Mouse (Mus musculus) limb, embryonic 13.5 days (tissue): ENCODE results near the gene Vapa. TPM values are rescaled to one million over a fixed set of nuclear protein-coding genes. Genes with fewer than 3 reads are reported as not detected.
"Not testable (repeated sequence)": the region's sequence is repeated elsewhere in the genome, so short reads cannot be mapped to it uniquely, and the experiment has no call there.

Experiments used
- ATAC-seq: fragments of 200-750 bp; cut with Nextera tagmentation; 2 replicates; pipeline ENCODE4 v1.8.0; 2017; ENCODE audit warnings: low read depth, moderate number of reproducible peaks, moderate TSS enrichment; ENCODE audit not compliant: low FRiP score
- H3K27ac ChIP-seq: fragments of 300-500 bp; sonication (generic); 2 replicates; pipeline ENCODE4 v1.5.1; 2015; ENCODE audit warnings: inconsistent platforms, mild to moderate bottlenecking, moderate library complexity
- H3K27me3 ChIP-seq: fragments of 300-500 bp; sonication (generic); 2 replicates; pipeline ENCODE4 v1.6.1; 2015; ENCODE audit warnings: mild to moderate bottlenecking, inconsistent platforms
- H3K36me3 ChIP-seq: fragments of 300-500 bp; sonication (generic); 2 replicates; pipeline ENCODE4 v1.6.1; 2015; ENCODE audit warnings: inconsistent platforms, mild to moderate bottlenecking, moderate library complexity
- H3K4me1 ChIP-seq: fragments of 300-500 bp; sonication (generic); 2 replicates; pipeline ENCODE4 v1.6.1; 2015; ENCODE audit warnings: inconsistent platforms
- H3K4me2 ChIP-seq: fragments of 300-500 bp; sonication (generic); replicated peaks from 2 replicates; pipeline ENCODE4 v1.6.1; 2015; ENCODE audit warnings: inconsistent platforms, mild to moderate bottlenecking, moderate library complexity
- H3K4me3 ChIP-seq: fragments of 300-500 bp; sonication (generic); 2 replicates; pipeline ENCODE4 v1.5.1; 2015; ENCODE audit warnings: moderate library complexity, mild to moderate bottlenecking, inconsistent platforms
- H3K9ac ChIP-seq: fragments of 300-500 bp; sonication (generic); 2 replicates; pipeline ENCODE4 v1.6.1; 2015; ENCODE audit warnings: mild to moderate bottlenecking, inconsistent platforms
- H3K9me3 ChIP-seq: fragments of 300-500 bp; sonication (generic); 2 replicates; pipeline ENCODE4 v1.6.1; 2016; ENCODE audit warnings: inconsistent platforms
- WGBS: fragments of 180-500 bp; shearing (Covaris S2); methylation state at CpG from one replicate; pipeline ENCODE4 v1.1.7; 2015; 5-methylcytosine and 5-hydroxymethylcytosine counted together
- polyA plus RNA-seq: library from polyadenylated mRNA; unstranded; fragments of >200 nt; fragmentation: Nextera tagmentation; extraction: Ambion mirVana; gene quantifications from 2 replicates; pipeline ENCODE4 v1.2.1, GENCODE M21; 2015

Gene Vapa
- polyA plus RNA-seq, 1 experiment from 2014 or later = 172 TPM

GRCm38 (mm10) chr17:65643579-65643978 is 30.2 kb upstream of the Vapa start:
- peaks cover 16% of the 10 kb centered on the region for H3K4me1 ChIP-seq
- H3K4me3 ChIP-seq = no peak overlapping the region
- H3K36me3 ChIP-seq = no peaks in the 10 kb centered on the region
- H3K27ac ChIP-seq = no peak overlapping the region
- no peak for ATAC-seq
- no peaks in the 10 kb centered on the region for H3K9me3 ChIP-seq
- no peaks in the 10 kb centered on the region for H3K27me3 ChIP-seq
- H3K9ac ChIP-seq = no peak overlapping the region
- H3K4me2 ChIP-seq = peak overlapping the region; percentile 10; the same call in 1 of the 2 replicates
- WGBS = 65% methylated on average over 5 of the region's 5 CpGs

- no peaks in the 10 kb centered on the region for H3K27me3 ChIP-seq
- no peak overlapping the region for H3K4me3 ChIP-seq
- no peaks in the 10 kb centered on the region for H3K36me3 ChIP-seq
- no peaks in the 10 kb centered on the region for H3K9me3 ChIP-seq
- peak overlapping the region; percentile 10 for H3K4me2 ChIP-seq
- ATAC-seq = no peak
- WGBS = 41% methylated on average over 10 of the region's 10 CpGs
- H3K9ac ChIP-seq = no peak overlapping the region
- no peak overlapping the region for H3K27ac ChIP-seq
- peaks cover 16% of the 10 kb centered on the region for H3K4me1 ChIP-seq
These were observed 29.7 kb upstream of the Vapa start for GRCm38 (mm10) chr17:65643051-65643521.

- Histone ChIP-seq H3K4me2 (peak overlapping the region; percentile 10; the same call in 1 of the 2 replicates), H3K4me3 (no peak overlapping the region), H3K36me3 (no peaks in the 10 kb centered on the region), H3K27ac (no peak overlapping the region), H3K9me3 (no peaks in the 10 kb centered on the region), H3K9ac (no peak overlapping the region), H3K27me3 (no peaks in the 10 kb centered on the region), H3K4me1 (peaks cover 16% of the 10 kb centered on the region)
- no peak for ATAC-seq
- 52% methylated on average over 5 of the region's 5 CpGs for WGBS
These were observed 29.2 kb upstream of the Vapa start for GRCm38 (mm10) chr17:65642578-65642991.

- no peak within 1 kb of the TSS for H3K9ac ChIP-seq
- no peaks in the 10 kb centered on the region for H3K36me3 ChIP-seq
- ATAC-seq = no peak
- H3K9me3 ChIP-seq = no peaks in the 10 kb centered on the region
- H3K27ac ChIP-seq = no peak within 1 kb of the TSS
- no peaks in the 10 kb centered on the region for H3K27me3 ChIP-seq
- H3K4me3 ChIP-seq = no peak within 1 kb of the TSS
- WGBS = 89% methylated on average over 11 of the region's 11 CpGs
- H3K4me2 ChIP-seq = peak within 1 kb of the TSS; percentile 10
- peaks cover 16% of the 10 kb centered on the region for H3K4me1 ChIP-seq
These were observed 28.4 kb upstream of the Vapa start, which contains the start of gene Txndc2 for GRCm38 (mm10) chr17:65641734-65642218. Txndc2 (minus strand) TSS chr17:65642168.

GRCm38 (mm10) chr17:65639144-65639543 is 25.8 kb upstream of the Vapa start:
- 77% methylated on average over 1 of the region's 1 CpGs for WGBS
- Histone ChIP-seq H3K4me3 (no peak overlapping the region), H3K27ac (no peak overlapping the region), H3K4me2 (no peak overlapping the region), H3K9me3 (no peaks in the 10 kb centered on the region), H3K9ac (no peak overlapping the region), H3K36me3 (no peaks in the 10 kb centered on the region), H3K27me3 (no peaks in the 10 kb centered on the region), H3K4me1 (peaks cover 21% of the 10 kb centered on the region)
- ATAC-seq = no peak

GRCm38 (mm10) chr17:65635715-65636360 is 22.5 kb upstream of the Vapa start:
- Histone ChIP-seq H3K4me1 (0 out of 2 replicates have a peak, but pooled peaks cover 5% of the 10 kb centered on the region), H3K27ac (no peak overlapping the region), H3K36me3 (no peaks in the 10 kb centered on the region), H3K4me3 (no peak overlapping the region), H3K4me2 (no peak overlapping the region), H3K9me3 (no peaks in the 10 kb centered on the region), H3K9ac (no peak overlapping the region), H3K27me3 (no peaks in the 10 kb centered on the region)
- WGBS = 72% methylated on average over 14 of the region's 14 CpGs
- no peak for ATAC-seq

GRCm38 (mm10) chr17:65629943-65630342 is 16.6 kb upstream of the Vapa start:
- WGBS = 75% methylated on average over 6 of the region's 6 CpGs
- H3K36me3 ChIP-seq = no peaks in the 10 kb centered on the region
- H3K4me1 ChIP-seq = 0 out of 2 replicates have a peak, but pooled peaks cover 1% of the 10 kb centered on the region
- no peaks in the 10 kb centered on the region for H3K27me3 ChIP-seq
- no peak for ATAC-seq
- H3K9me3 ChIP-seq = no peaks in the 10 kb centered on the region
- H3K27ac ChIP-seq = no peak overlapping the region
- no peak overlapping the region for H3K9ac ChIP-seq
- no peak overlapping the region for H3K4me3 ChIP-seq
- H3K4me2 ChIP-seq = no peak overlapping the region

GRCm38 (mm10) chr17:65628823-65629532 is 15.6 kb upstream of the Vapa start:
- WGBS = 70% methylated on average over 13 of the region's 13 CpGs

GRCm38 (mm10) chr17:65626301-65626700 is 12.9 kb upstream of the Vapa start:
- WGBS = 93% methylated on average over 6 of the region's 6 CpGs
- Histone ChIP-seq H3K4me2 (no peak overlapping the region), H3K9ac (no peak overlapping the region), H3K4me3 (no peak overlapping the region), H3K36me3 (no peaks in the 10 kb centered on the region), H3K9me3 (peaks cover 9% of the 10 kb centered on the region; the same call in 1 of the 2 replicates), H3K27ac (no peak overlapping the region), H3K4me1 (no peaks in the 10 kb centered on the region), H3K27me3 (no peaks in the 10 kb centered on the region)
- no peak for ATAC-seq

More at GRCm38 (mm10) chr17:65628823-65629532, 15.6 kb upstream of the Vapa start:
- not testable (repeated sequence) for H3K27ac ChIP-seq, H3K4me1 ChIP-seq, H3K4me3 ChIP-seq, H3K9ac ChIP-seq, H3K9me3 ChIP-seq, ATAC-seq, H3K27me3 ChIP-seq, H3K4me2 ChIP-seq, H3K36me3 ChIP-seq

GRCm38 (mm10) chr17:65625563-65625962 is 12.2 kb upstream of the Vapa start:
- Histone ChIP-seq H3K36me3 (no peaks in the 10 kb centered on the region), H3K27ac (no peak overlapping the region), H3K9me3 (peaks cover 9% of the 10 kb centered on the region; the same call in 1 of the 2 replicates), H3K27me3 (no peaks in the 10 kb centered on the region), H3K4me2 (no peak overlapping the region), H3K4me1 (no peaks in the 10 kb centered on the region), H3K4me3 (no peak overlapping the region), H3K9ac (no peak overlapping the region)
- whole genome bisulfite sequencing = 80% methylated on average over 6 of the region's 6 CpGs
- no peak for ATAC-seq

GRCm38 (mm10) chr17:65623130-65623529 is 9.8 kb upstream of the Vapa start:
- Histone ChIP-seq H3K36me3 (no peaks in the 10 kb centered on the region), H3K27me3 (no peaks in the 10 kb centered on the region), H3K9me3 (peaks cover 9% of the 10 kb centered on the region; the same call in 1 of the 2 replicates), H3K4me3 (no peak overlapping the region), H3K9ac (no peak overlapping the region), H3K27ac (no peak overlapping the region), H3K4me1 (no peaks in the 10 kb centered on the region), H3K4me2 (no peak overlapping the region)
- ATAC-seq = no peak

- H3K9me3 ChIP-seq = no peaks in the 10 kb centered on the region
- no peak for ATAC-seq
- no peak overlapping the region for H3K27ac ChIP-seq
- no peak overlapping the region for H3K4me2 ChIP-seq
- no peak overlapping the region for H3K4me3 ChIP-seq
- 68% methylated on average over 2 of the region's 2 CpGs for WGBS
- no peak overlapping the region for H3K9ac ChIP-seq
- H3K27me3 ChIP-seq = no peaks in the 10 kb centered on the region
- no peaks in the 10 kb centered on the region for H3K36me3 ChIP-seq
- H3K4me1 ChIP-seq = 0 out of 2 replicates have a peak, but pooled peaks cover 6% of the 10 kb centered on the region
These were observed 5.1 kb upstream of the Vapa start for GRCm38 (mm10) chr17:65618431-65618830.
